Mouse (Mus musculus): Measurements from ENCODE around the gene Gm37240.

- TF ChIP-seq POLR2A (IDR thresholded peaks at IDR 0.05; ENCODE audit: insufficient read depth, low read depth, low read length) (no peak), CTCF (IDR thresholded peaks at IDR 0.05; ENCODE audit: insufficient read depth, low read depth, low read length) (no peak)
These were observed 437.9 kb downstream of the Gm37240 start for GRCm38 (mm10) chr3:85449461-85449860.

Measured in olfactory bulb, adult 2 months (tissue).